Comparison of ENCODE assay signal across 1 mouse cellular context in genomic region chr11:32243205-32243955, GRCm38 (mm10).
A peak's percentile ranks its signal among the peaks of the same experiment; 100 is the strongest.
TF ChIP-seq lines count a peak whose summit lies in the region.

No protein-coding gene starts in this region.

TF ChIP-seq in CH12.LX, 34 proteins besides CTCF, POLR2A, EP300 and RAD21 (continued from another document):
- no peak for TF ChIP-seq ZMIZ1 (IDR thresholded peaks at IDR 0.05; ENCODE audit: low read depth, low read length)
- no peak for TF ChIP-seq MXI1 (IDR thresholded peaks at IDR 0.05; ENCODE audit: low read depth, low read length)
- peak; percentile 64 for TF ChIP-seq MAFK (IDR thresholded peaks at IDR 0.05; ENCODE audit: insufficient replicate concordance, low read length)
- TF ChIP-seq NRF1 (IDR thresholded peaks at IDR 0.05; ENCODE audit: low read depth, low read length): no peak
